Mouse (Mus musculus) intestine, embryonic 16.5 days (tissue): ENCODE data around the gene Triml2. TPM values are rescaled to one million over a fixed set of nuclear protein-coding genes. Genes with fewer than 3 reads are reported as not detected.

Source experiments
- ATAC-seq: fragments of 200-750 bp; cut with Nextera tagmentation; 2 replicates; pipeline ENCODE4 v1.8.0; 2017; ENCODE audit warnings: moderate TSS enrichment, moderate library complexity
- H3K27ac ChIP-seq: fragments of 300-500 bp; sonication (generic); 2 replicates; pipeline ENCODE4 v1.5.1; 2014; ENCODE audit warnings: mild to moderate bottlenecking, low read length
- H3K27me3 ChIP-seq: fragments of 300-500 bp; sonication (generic); replicated peaks from 2 replicates; pipeline ENCODE4 v1.6.1; 2014; ENCODE audit warnings: low read length, control low read depth, mixed read lengths; ENCODE audit not compliant: control insufficient read depth, insufficient read depth
- H3K36me3 ChIP-seq: fragments of 300-500 bp; sonication (generic); 2 replicates; pipeline ENCODE4 v1.6.1; 2014; ENCODE audit warnings: low read length, control low read depth; ENCODE audit not compliant: control insufficient read depth, insufficient read depth
- H3K4me1 ChIP-seq: fragments of 300-500 bp; sonication (generic); 2 replicates; pipeline ENCODE4 v1.6.1; 2014; ENCODE audit warnings: low read length, control low read depth, mixed read lengths; ENCODE audit not compliant: control insufficient read depth, insufficient read depth
- H3K4me2 ChIP-seq: fragments of 300-500 bp; sonication (generic); 2 replicates; pipeline ENCODE4 v1.6.1; 2014; ENCODE audit warnings: low read depth, low read length, control low read depth
- H3K4me3 ChIP-seq: fragments of 300-500 bp; sonication (generic); 2 replicates; pipeline ENCODE4 v1.5.1; 2014; ENCODE audit warnings: mild to moderate bottlenecking, low read length
- H3K9ac ChIP-seq: fragments of 300-500 bp; sonication (generic); 2 replicates; pipeline ENCODE4 v1.6.1; 2014; ENCODE audit warnings: low read depth, low read length
- H3K9me3 ChIP-seq: fragments of 300-500 bp; sonication (generic); 2 replicates; pipeline ENCODE4 v1.6.1; 2016; ENCODE audit warnings: low read length, control low read depth; ENCODE audit not compliant: control insufficient read depth
- WGBS: fragments of 180-500 bp; shearing (Covaris S2); extraction: QIAGEN DNeasy Blood & Tissue Kit; methylation state at CpG from one replicate; pipeline ENCODE4 v1.1.7; 2014; 5-methylcytosine and 5-hydroxymethylcytosine counted together
- polyA plus RNA-seq: library from polyadenylated mRNA; unstranded; fragments of >200 nt; fragmentation: Nextera tagmentation; extraction: Ambion mirVana; gene quantifications from 2 replicates; pipeline ENCODE4 v1.2.1, GENCODE M21; 2015

Gene Triml2
- not detected in 2 replicates for polyA plus RNA-seq

DNA sequence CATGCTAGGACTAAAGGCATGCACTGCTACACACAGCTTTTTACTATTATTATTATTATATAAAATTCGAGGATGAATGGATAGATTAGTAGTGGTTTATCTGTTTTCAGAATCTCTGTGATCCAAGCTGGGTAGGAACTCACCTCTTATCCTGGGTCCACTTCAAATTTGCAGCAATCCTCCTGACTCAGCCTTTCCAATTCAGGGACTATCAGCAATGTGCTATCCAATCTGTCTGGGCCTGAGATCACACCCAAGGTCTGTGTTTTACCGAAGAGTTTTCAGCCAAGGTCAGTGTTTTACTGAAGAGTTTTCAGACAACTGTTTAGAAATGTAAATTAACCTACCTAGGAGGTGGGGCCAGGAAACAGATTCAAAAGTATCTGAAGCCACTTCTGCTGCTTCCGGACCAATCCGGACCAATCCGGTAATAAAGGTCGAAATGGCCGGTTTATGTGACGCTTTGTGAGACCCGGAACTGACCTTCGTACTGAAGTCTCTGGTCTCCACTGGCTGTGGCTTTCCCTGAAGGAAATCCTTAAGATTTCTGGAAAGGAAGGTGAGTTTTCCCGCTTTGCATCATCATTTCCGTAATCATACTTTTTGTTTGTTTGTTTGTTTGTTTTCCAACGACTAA, at the start of gene Triml2:
Triml2 (plus strand) TSS at position 488 of the 637 bp plus-strand sequence.
- H3K4me1 ChIP-seq, result no peaks in the 10 kb centered on the region
- H3K4me3 ChIP-seq, result no peak within 1 kb of the TSS
- H3K9ac ChIP-seq, result no peak within 1 kb of the TSS
- H3K9me3 ChIP-seq, result no peaks in the 10 kb centered on the region
- H3K4me2 ChIP-seq, result no peak within 1 kb of the TSS
- ATAC-seq, result no peak
- H3K36me3 ChIP-seq, result no peaks in the 10 kb centered on the region
- no peak within 1 kb of the TSS for H3K27ac ChIP-seq
- WGBS, result 92% methylated on average over 13 of the region's 13 CpGs
- no peaks in the 10 kb centered on the region for H3K27me3 ChIP-seq

GRCm38 (mm10) chr8:43141386-43141785, 39.0 kb upstream of the Triml2 start, which contains the start of gene Triml1:
Gene Triml1 (minus strand): TSS chr8:43141486.
- no peaks in the 10 kb centered on the region for H3K27me3 ChIP-seq
- no peak within 1 kb of the TSS for H3K4me2 ChIP-seq
- no peaks in the 10 kb centered on the region for H3K4me1 ChIP-seq
- H3K9ac ChIP-seq, result no peak within 1 kb of the TSS
- 79% methylated on average over 2 of the region's 2 CpGs for WGBS
- no peaks in the 10 kb centered on the region for H3K9me3 ChIP-seq
- H3K36me3 ChIP-seq, result no peaks in the 10 kb centered on the region
- no peak for ATAC-seq
- H3K27ac ChIP-seq, result no peak within 1 kb of the TSS
- no peak within 1 kb of the TSS for H3K4me3 ChIP-seq

DNA sequence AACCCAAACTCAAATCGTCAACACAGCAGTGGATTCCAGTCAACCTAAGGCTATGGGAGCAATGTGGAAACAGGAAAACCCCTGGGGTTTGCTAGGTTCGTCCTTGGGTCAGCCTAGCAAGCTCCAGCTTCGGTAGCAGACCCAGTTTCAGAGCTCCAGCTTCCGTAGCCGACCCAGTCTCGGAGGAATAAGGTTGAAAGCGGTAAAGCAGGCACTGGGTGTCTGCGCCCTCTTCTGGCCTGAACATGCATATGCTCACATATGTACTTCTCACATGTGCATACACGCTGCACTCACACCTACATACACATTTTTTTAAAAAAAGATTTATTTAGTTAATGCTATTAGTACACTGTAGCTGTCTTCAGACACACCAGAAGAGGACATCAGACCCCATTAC, 31.0 kb upstream of the Triml2 start:
- WGBS, result 86% methylated on average over 9 of the region's 9 CpGs
- H3K4me2 ChIP-seq, result no peak overlapping the region
- ATAC-seq, result no peak

DNA sequence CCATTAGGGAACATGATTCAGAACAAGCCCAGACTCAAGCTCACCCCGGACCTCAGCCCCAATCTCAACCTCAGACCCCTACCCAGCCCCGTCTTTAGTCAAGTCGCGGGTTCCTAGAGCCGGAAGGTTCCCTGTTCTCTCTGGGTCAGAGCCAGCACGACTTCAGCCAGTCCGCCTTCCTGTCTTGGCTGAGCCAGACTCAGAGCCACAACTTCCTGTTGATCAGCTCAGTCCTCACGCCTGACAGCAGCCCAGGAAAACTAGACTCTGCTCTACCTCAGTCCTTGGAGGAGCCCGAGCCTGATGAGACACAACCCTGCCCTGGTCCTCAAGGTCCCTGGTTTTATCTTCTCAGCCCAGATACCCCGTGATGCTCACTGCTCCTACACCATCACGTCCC, 17.1 kb upstream of the Triml2 start:
- H3K27ac ChIP-seq, result no peak overlapping the region
- ATAC-seq, result no peak

More for the DNA sequence above, 31.0 kb upstream of the Triml2 start:
- Histone ChIP-seq H3K9ac (no peak overlapping the region), H3K4me1 (no peaks in the 10 kb centered on the region), H3K4me3 (no peak overlapping the region), H3K36me3 (no peaks in the 10 kb centered on the region), H3K9me3 (no peaks in the 10 kb centered on the region), H3K27ac (no peak overlapping the region), H3K27me3 (no peaks in the 10 kb centered on the region)

GRCm38 (mm10) chr8:43164453-43164852, 15.9 kb upstream of the Triml2 start:
- H3K4me3 ChIP-seq, result no peak overlapping the region
- no peaks in the 10 kb centered on the region for H3K27me3 ChIP-seq
- H3K9me3 ChIP-seq, result no peaks in the 10 kb centered on the region
- H3K36me3 ChIP-seq, result no peaks in the 10 kb centered on the region
- H3K9ac ChIP-seq, result no peak overlapping the region
- no peaks in the 10 kb centered on the region for H3K4me1 ChIP-seq
- H3K4me2 ChIP-seq, result no peak overlapping the region
- H3K27ac ChIP-seq, result no peak overlapping the region
- 74% methylated on average over 3 of the region's 3 CpGs for WGBS
- ATAC-seq, result no peak

More for the DNA sequence above, 17.1 kb upstream of the Triml2 start:
- no peaks in the 10 kb centered on the region for H3K27me3 ChIP-seq
- H3K9ac ChIP-seq, result no peak overlapping the region
- no peaks in the 10 kb centered on the region for H3K9me3 ChIP-seq
- no peak overlapping the region for H3K4me3 ChIP-seq
- no peaks in the 10 kb centered on the region for H3K36me3 ChIP-seq
- H3K4me1 ChIP-seq, result no peaks in the 10 kb centered on the region
- no peak overlapping the region for H3K4me2 ChIP-seq
- WGBS, result 85% methylated on average over 11 of the region's 11 CpGs

- H3K9me3 ChIP-seq, result no peaks in the 10 kb centered on the region
- no peaks in the 10 kb centered on the region for H3K4me1 ChIP-seq
- no peak overlapping the region for H3K4me3 ChIP-seq
- no peaks in the 10 kb centered on the region for H3K36me3 ChIP-seq
- H3K27me3 ChIP-seq, result no peaks in the 10 kb centered on the region
- H3K9ac ChIP-seq, result no peak overlapping the region
- no peak overlapping the region for H3K27ac ChIP-seq
- no peak overlapping the region for H3K4me2 ChIP-seq
- ATAC-seq, result no peak
- 85% methylated on average over 4 of the region's 4 CpGs for WGBS
These were observed 12.3 kb upstream of the Triml2 start for GRCm38 (mm10) chr8:43168083-43168482.

DNA sequence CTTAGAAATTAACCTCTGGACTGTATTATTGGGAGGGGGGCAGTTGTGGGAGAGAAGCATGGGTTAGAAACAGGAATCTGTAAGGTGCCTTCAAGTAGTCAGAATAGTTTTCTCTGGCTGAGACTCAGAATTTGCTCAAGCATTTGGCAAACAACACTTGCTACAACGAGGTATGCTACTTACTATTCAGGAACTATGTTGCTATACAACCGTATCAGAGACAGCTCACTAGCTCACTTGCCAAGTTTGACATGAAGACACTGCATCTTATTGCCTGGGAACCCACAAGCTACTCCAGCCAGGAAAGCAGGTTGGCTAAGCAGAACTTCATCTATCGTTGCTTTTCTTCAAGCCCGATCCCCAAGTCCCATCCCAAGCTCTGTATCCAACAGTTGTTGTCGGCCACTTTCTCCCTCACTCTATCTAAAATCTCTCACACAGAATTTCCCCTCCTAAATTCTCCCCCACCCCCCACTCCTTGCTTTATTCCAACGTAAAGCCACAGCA, 11.0 kb upstream of the Triml2 start:
- H3K9ac ChIP-seq, result no peak overlapping the region
- no peaks in the 10 kb centered on the region for H3K9me3 ChIP-seq
- ATAC-seq, result no peak
- no peaks in the 10 kb centered on the region for H3K4me1 ChIP-seq
- H3K27ac ChIP-seq, result no peak overlapping the region
- H3K27me3 ChIP-seq, result no peaks in the 10 kb centered on the region
- H3K4me3 ChIP-seq, result no peak overlapping the region
- WGBS, result 81% methylated on average over 6 of the region's 6 CpGs
- H3K4me2 ChIP-seq, result no peak overlapping the region
- H3K36me3 ChIP-seq, result no peaks in the 10 kb centered on the region

GRCm38 (mm10) chr8:43176766-43177486, 3.4 kb upstream of the Triml2 start:
- Histone ChIP-seq H3K4me3 (no peak overlapping the region), H3K27ac (no peak overlapping the region), H3K36me3 (no peaks in the 10 kb centered on the region), H3K27me3 (no peaks in the 10 kb centered on the region), H3K9ac (no peak overlapping the region), H3K9me3 (no peaks in the 10 kb centered on the region), H3K4me2 (no peak overlapping the region), H3K4me1 (no peaks in the 10 kb centered on the region)
- ATAC-seq, result no peak
- WGBS, result 90% methylated on average over 6 of the region's 6 CpGs

DNA sequence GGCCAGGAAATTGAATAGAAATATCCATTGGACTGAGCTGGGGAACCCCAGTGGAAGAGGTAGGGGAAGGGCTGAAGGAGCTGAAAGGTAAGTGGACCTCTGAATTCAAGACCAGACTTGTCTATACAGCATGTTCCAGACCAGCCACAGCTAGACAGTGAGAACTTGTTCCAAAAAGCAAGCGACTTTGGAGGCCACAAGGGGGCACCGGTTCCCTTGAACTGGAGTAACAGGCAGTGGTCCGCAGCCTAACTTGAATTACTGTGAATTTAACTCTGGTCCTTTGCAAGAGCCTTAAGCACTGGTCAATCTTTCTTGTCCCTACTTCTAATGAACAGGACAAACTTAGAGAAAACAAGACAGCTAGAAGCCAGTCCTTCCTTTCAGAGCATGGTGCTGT, 2.1 kb upstream of the Triml2 start:
- Histone ChIP-seq H3K36me3 (no peaks in the 10 kb centered on the region), H3K4me1 (no peaks in the 10 kb centered on the region), H3K27ac (no peak overlapping the region), H3K9me3 (no peaks in the 10 kb centered on the region), H3K4me3 (no peak overlapping the region), H3K27me3 (no peaks in the 10 kb centered on the region), H3K9ac (no peak overlapping the region), H3K4me2 (no peak overlapping the region)
- no peak for ATAC-seq
- 50% methylated on average over 3 of the region's 3 CpGs for WGBS
